Mouse (Mus musculus) liver, embryonic 14.5 days (tissue): ENCODE results near the gene Ap1s1.

ENCODE experiments used
- CTCF ChIP-seq: IDR thresholded peaks from 2 replicates; pipeline ENCODE4 v1.5.1; 2016; ENCODE audit warnings: antibody characterized with exemption, low read depth, control low read depth
- EP300 ChIP-seq: IDR thresholded peaks from 2 replicates; pipeline ENCODE4 v1.6.1; 2016; ENCODE audit warnings: antibody characterized with exemption, low read depth

- TF ChIP-seq CTCF (no peak), EP300 (no peak)
Observed at GRCm38 (mm10) chr5:137029273-137029585, 16.7 kb downstream of the Ap1s1 start.
